Mouse (Mus musculus) midbrain, embryonic 11.5 days (tissue): Measurements from ENCODE around the gene Ust. TPM values are rescaled to one million over a fixed set of nuclear protein-coding genes. Genes with fewer than 3 reads are reported as not detected.
A peak's percentile ranks its signal among the peaks of the same experiment; 100 is the strongest.

ENCODE experiments used
- ATAC-seq: fragments of 200-750 bp; cut with Nextera tagmentation; 2 replicates; pipeline ENCODE4 v1.8.0; 2017; ENCODE audit warnings: moderate TSS enrichment, moderate library complexity; ENCODE audit not compliant: low FRiP score
- DNase-seq: peaks from one replicate; pipeline ENCODE4 v3.0.0; 2015; ENCODE audit warnings: low spot score; ENCODE audit errors: missing footprints
- H3K27ac ChIP-seq: fragments of 300-500 bp; sonication (generic); 2 replicates; pipeline ENCODE4 v1.5.1; 2014; ENCODE audit warnings: low read depth, low read length
- H3K27me3 ChIP-seq: fragments of 300-500 bp; sonication (generic); 2 replicates; pipeline ENCODE4 v1.6.1; 2014; ENCODE audit warnings: mild to moderate bottlenecking, low read length, moderate library complexity, mixed read lengths; ENCODE audit not compliant: control insufficient read depth, insufficient read depth
- H3K36me3 ChIP-seq: fragments of 300-500 bp; sonication (generic); 2 replicates; pipeline ENCODE4 v1.6.1; 2014; ENCODE audit warnings: mild to moderate bottlenecking, low read length, moderate library complexity, mixed read lengths; ENCODE audit not compliant: control insufficient read depth, insufficient read depth
- H3K4me1 ChIP-seq: fragments of 300-500 bp; sonication (generic); 2 replicates; pipeline ENCODE4 v1.6.1; 2014; ENCODE audit warnings: low read length; ENCODE audit not compliant: control insufficient read depth, insufficient read depth
- H3K4me2 ChIP-seq: fragments of 300-500 bp; sonication (generic); 2 replicates; pipeline ENCODE4 v1.6.1; 2014; ENCODE audit warnings: mild to moderate bottlenecking, moderate library complexity
- H3K4me3 ChIP-seq: fragments of 300-500 bp; sonication (generic); 2 replicates; pipeline ENCODE4 v1.5.1; 2014; ENCODE audit warnings: low read depth, low read length
- H3K9ac ChIP-seq: fragments of 300-500 bp; sonication (generic); 2 replicates; pipeline ENCODE4 v1.6.1; 2014; ENCODE audit warnings: low read length
- H3K9me3 ChIP-seq: fragments of 300-500 bp; sonication (generic); 2 replicates; pipeline ENCODE4 v1.6.1; 2016; ENCODE audit warnings: low read length; ENCODE audit not compliant: control insufficient read depth
- WGBS: fragments of 180-500 bp; shearing (Covaris S2); extraction: QIAGEN DNeasy Blood & Tissue Kit; methylation state at CpG from one replicate; pipeline ENCODE4 v1.1.7; 2014; 5-methylcytosine and 5-hydroxymethylcytosine counted together
- polyA plus RNA-seq: library from polyadenylated mRNA; unstranded; fragments of >200 nt; fragmentation: Nextera tagmentation; extraction: Ambion mirVana; gene quantifications from 2 replicates; pipeline ENCODE4 v1.2.1, GENCODE M21; 2014

Gene Ust
- polyA plus RNA-seq, 1 experiment from 2014 or later = 2.9 TPM

GRCm38 (mm10) chr10:8419496-8420009, 99.1 kb downstream of the Ust start:
- no peaks in the 10 kb centered on the region for H3K36me3 ChIP-seq
- H3K9ac ChIP-seq = no peak overlapping the region
- no peak overlapping the region for H3K4me2 ChIP-seq
- DNase-seq = no peak
- no peak for ATAC-seq
- no peaks in the 10 kb centered on the region for H3K4me1 ChIP-seq
- H3K27ac ChIP-seq = no peak overlapping the region
- H3K27me3 ChIP-seq = no peaks in the 10 kb centered on the region
- no peak overlapping the region for H3K4me3 ChIP-seq
- 77% methylated on average over 6 of the region's 6 CpGs for WGBS
- no peaks in the 10 kb centered on the region for H3K9me3 ChIP-seq

GRCm38 (mm10) chr10:8415474-8415873, 103.2 kb downstream of the Ust start:
- no peaks in the 10 kb centered on the region for H3K4me1 ChIP-seq
- DNase-seq = no peak
- WGBS = 88% methylated on average over 5 of the region's 5 CpGs
- no peak overlapping the region for H3K4me3 ChIP-seq
- H3K27ac ChIP-seq = no peak overlapping the region
- no peak overlapping the region for H3K4me2 ChIP-seq
- H3K9ac ChIP-seq = no peak overlapping the region
- H3K9me3 ChIP-seq = no peaks in the 10 kb centered on the region
- H3K27me3 ChIP-seq = no peaks in the 10 kb centered on the region
- no peak for ATAC-seq
- no peaks in the 10 kb centered on the region for H3K36me3 ChIP-seq

- no peak overlapping the region for H3K9ac ChIP-seq
- no peak for DNase-seq
- H3K27ac ChIP-seq = no peak overlapping the region
- no peaks in the 10 kb centered on the region for H3K9me3 ChIP-seq
- ATAC-seq = no peak
- no peaks in the 10 kb centered on the region for H3K4me1 ChIP-seq
- H3K36me3 ChIP-seq = no peaks in the 10 kb centered on the region
- WGBS = 94% methylated on average over 7 of the region's 7 CpGs
- H3K4me2 ChIP-seq = no peak overlapping the region
- no peaks in the 10 kb centered on the region for H3K27me3 ChIP-seq
- no peak overlapping the region for H3K4me3 ChIP-seq
Observed at GRCm38 (mm10) chr10:8415036-8415435, 103.6 kb downstream of the Ust start.

- ATAC-seq = no peak
- H3K4me2 ChIP-seq = no peak overlapping the region
- H3K27ac ChIP-seq = no peak overlapping the region
- no peaks in the 10 kb centered on the region for H3K4me1 ChIP-seq
- H3K27me3 ChIP-seq = no peaks in the 10 kb centered on the region
- H3K9me3 ChIP-seq = no peaks in the 10 kb centered on the region
- no peak overlapping the region for H3K9ac ChIP-seq
- H3K4me3 ChIP-seq = no peak overlapping the region
- DNase-seq = no peak
- H3K36me3 ChIP-seq = no peaks in the 10 kb centered on the region
- WGBS = 85% methylated on average over 4 of the region's 4 CpGs
Observed at GRCm38 (mm10) chr10:8405141-8405540, 113.5 kb downstream of the Ust start.

- no peak overlapping the region for H3K9ac ChIP-seq
- no peak overlapping the region for H3K4me3 ChIP-seq
- no peak overlapping the region for H3K27ac ChIP-seq
- no peaks in the 10 kb centered on the region for H3K36me3 ChIP-seq
- no peaks in the 10 kb centered on the region for H3K4me1 ChIP-seq
- 88% methylated on average over 2 of the region's 2 CpGs for WGBS
- no peak for DNase-seq
- H3K27me3 ChIP-seq = no peaks in the 10 kb centered on the region
- no peak overlapping the region for H3K4me2 ChIP-seq
- H3K9me3 ChIP-seq = no peaks in the 10 kb centered on the region
- ATAC-seq = no peak
Observed at GRCm38 (mm10) chr10:8392226-8392625, 126.4 kb downstream of the Ust start.

GRCm38 (mm10) chr10:8391264-8391748, 127.3 kb downstream of the Ust start:
- 21% methylated on average over 4 of the region's 4 CpGs for WGBS
- H3K9ac ChIP-seq = no peak overlapping the region

GRCm38 (mm10) chr10:8388239-8388638, 130.4 kb downstream of the Ust start:
- no peaks in the 10 kb centered on the region for H3K27me3 ChIP-seq
- WGBS = 86% methylated on average over 7 of the region's 7 CpGs
- H3K27ac ChIP-seq = no peak overlapping the region
- no peaks in the 10 kb centered on the region for H3K36me3 ChIP-seq
- no peak overlapping the region for H3K4me2 ChIP-seq
- no peak overlapping the region for H3K4me3 ChIP-seq
- H3K9me3 ChIP-seq = no peaks in the 10 kb centered on the region
- ATAC-seq (no peak), DNase-seq (no peak)
- no peaks in the 10 kb centered on the region for H3K4me1 ChIP-seq
- H3K9ac ChIP-seq = no peak overlapping the region

More at GRCm38 (mm10) chr10:8391264-8391748, 127.3 kb downstream of the Ust start:
- ATAC-seq = no peak
- Histone ChIP-seq H3K27ac (no peak overlapping the region), H3K9me3 (no peaks in the 10 kb centered on the region), H3K4me1 (no peaks in the 10 kb centered on the region), H3K4me2 (no peak overlapping the region), H3K36me3 (no peaks in the 10 kb centered on the region), H3K27me3 (no peaks in the 10 kb centered on the region), H3K4me3 (no peak overlapping the region)
- peak; percentile 86 for DNase-seq

GRCm38 (mm10) chr10:8369894-8370500, 148.6 kb downstream of the Ust start:
- 79% methylated on average over 10 of the region's 10 CpGs for WGBS
- ATAC-seq (no peak), DNase-seq (no peak)
- H3K27me3 ChIP-seq = no peaks in the 10 kb centered on the region
- no peak overlapping the region for H3K27ac ChIP-seq
- no peak overlapping the region for H3K4me3 ChIP-seq
- no peaks in the 10 kb centered on the region for H3K4me1 ChIP-seq
- no peaks in the 10 kb centered on the region for H3K9me3 ChIP-seq
- H3K9ac ChIP-seq = no peak overlapping the region
- no peak overlapping the region for H3K4me2 ChIP-seq
- H3K36me3 ChIP-seq = no peaks in the 10 kb centered on the region

GRCm38 (mm10) chr10:8365816-8366215, 152.8 kb downstream of the Ust start:
- H3K4me3 ChIP-seq = no peak overlapping the region
- 36% methylated on average over 1 of the region's 1 CpGs for WGBS
- no peak for DNase-seq
- no peaks in the 10 kb centered on the region for H3K27me3 ChIP-seq
- no peaks in the 10 kb centered on the region for H3K36me3 ChIP-seq
- H3K27ac ChIP-seq = no peak overlapping the region
- H3K4me1 ChIP-seq = peaks cover 14% of the 10 kb centered on the region
- no peak for ATAC-seq
- no peak overlapping the region for H3K4me2 ChIP-seq
- H3K9ac ChIP-seq = no peak overlapping the region
- H3K9me3 ChIP-seq = no peaks in the 10 kb centered on the region
